Mouse (Mus musculus) Patski (cell line): ENCODE data around the gene Vmn1r80. TPM values are rescaled to one million over a fixed set of nuclear protein-coding genes. Genes with fewer than 3 reads are reported as not detected.
"Not testable (repeated sequence)": the region's sequence is repeated elsewhere in the genome, so short reads cannot be mapped to it uniquely, and the experiment has no call there.

Source experiments
- ATAC-seq: fragments of 100-300 bp; one replicate; pipeline ENCODE4 v1.8.0; 2021
- CTCF ChIA-PET: fragments of 350-600 bp; sonication (Branson Sonifier 250); formaldehyde crosslinking; loops from one replicate; lab custom pipeline; 2022; ENCODE audit warnings: inconsistent platforms; lab: Charles Lee
- POLR2A ChIA-PET: fragments of 350-600 bp; sonication (Branson Sonifier 250); formaldehyde crosslinking; loops from one replicate; lab custom pipeline; 2022; ENCODE audit warnings: antibody characterized with exemption, inconsistent platforms; lab: Charles Lee
- DNase-seq: peaks from one replicate; pipeline ENCODE4 v3.0.0-alpha.2; 2011; ENCODE audit warnings: low read depth, low spot score
- H3K27me3 ChIP-seq: fragments of 371-371 bp; one replicate; pipeline ENCODE4 v1.5.1; 2021
- CTCF ChIP-seq: fragments of 100-300 bp; IDR thresholded peaks from one replicate; pipeline ENCODE4 v1.5.1; 2021
- in situ Hi-C: fragments of 300-500 bp; cut with MboI; formaldehyde crosslinking; loops from 3 replicates; pipeline ENCODE4 v1.11.1; 2018; ENCODE audit warnings: low pct_unique_long_range_greater_than_20kb, mixed read lengths
- polyA plus RNA-seq: library from polyadenylated mRNA; unstranded; gene quantifications from one replicate; pipeline ENCODE4 v1.2.3, GENCODE M21; 2021

Vmn1r80 gene
- polyA plus RNA-seq: not detected

GRCm38 (mm10) chr7:12188986-12189385, at the start of gene Vmn1r80:
Gene Vmn1r80, plus strand, starts transcription at chr7:12189286.
- in situ Hi-C loops: no loop called here
- ATAC-seq: no peak
- DNase-seq: no peak
- CTCF ChIA-PET: no interaction called here
- POLR2A ChIA-PET: no interaction called here
- no peaks in the 10 kb centered on the region for H3K27me3 ChIP-seq
- TF ChIP-seq CTCF: no peak

- CTCF ChIA-PET: interaction anchor here (1.8 kb wide), 1 partner anchor 15 kb away, joined by 5 read pairs; no protein-coding TSS in a partner anchor
- no peaks in the 10 kb centered on the region for H3K27me3 ChIP-seq
- POLR2A ChIA-PET: no interaction called here
- in situ Hi-C loops: no loop called here
- TF ChIP-seq CTCF: no peak
- no peak for DNase-seq
- peak; percentile 33 for ATAC-seq
Measured at GRCm38 (mm10) chr7:12149957-12150356, 39.1 kb upstream of the Vmn1r80 start, which contains the start of gene Vmn1r78. Gene Vmn1r78, plus strand, starts transcription at chr7:12150257.

GRCm38 (mm10) chr7:12156463-12156862, 32.6 kb upstream of the Vmn1r80 start:
- H3K27me3 ChIP-seq, ATAC-seq, DNase-seq, POLR2A ChIA-PET, CTCF ChIA-PET, in situ Hi-C loops: not testable (repeated sequence)

- ATAC-seq, POLR2A ChIA-PET, CTCF ChIA-PET, in situ Hi-C loops, DNase-seq, H3K27me3 ChIP-seq: not testable (repeated sequence)
Measured at GRCm38 (mm10) chr7:12170979-12171378, 18.1 kb upstream of the Vmn1r80 start, which contains the start of gene Vmn1r79. Gene Vmn1r79, plus strand, starts transcription at chr7:12171279.

- in situ Hi-C loops, ATAC-seq, CTCF ChIA-PET, POLR2A ChIA-PET, H3K27me3 ChIP-seq, DNase-seq: not testable (repeated sequence)
Measured at GRCm38 (mm10) chr7:12172926-12173325, 16.2 kb upstream of the Vmn1r80 start.

- ChIA-PET POLR2A (no interaction called here), CTCF (no interaction called here)
- in situ Hi-C loops: no loop called here
- no peak for TF ChIP-seq CTCF
- ATAC-seq (no peak), DNase-seq (no peak)
- no peaks in the 10 kb centered on the region for H3K27me3 ChIP-seq
Measured at GRCm38 (mm10) chr7:12204141-12204540, 15.1 kb downstream of the Vmn1r80 start.

Other genes with a start within 250 kb of the Vmn1r80 start
- not detected for gene Vmn1r77, start 152.5 kb upstream of the Vmn1r80 start, polyA plus RNA-seq
- gene Vmn1r78, start 39.0 kb upstream of the Vmn1r80 start, polyA plus RNA-seq: not detected
- gene Vmn1r79, start 18.0 kb upstream of the Vmn1r80 start, polyA plus RNA-seq: 0.06 TPM
- gene Vmn1r81, start 79.0 kb downstream of the Vmn1r80 start, polyA plus RNA-seq: under 0.01 TPM
- gene Vmn1r82, start 111.1 kb downstream of the Vmn1r80 start, polyA plus RNA-seq: not detected
- gene Vmn1r83, start 140.2 kb downstream of the Vmn1r80 start, polyA plus RNA-seq: not detected
- gene Vmn1r84, start 180.0 kb downstream of the Vmn1r80 start, polyA plus RNA-seq: not detected
- 2.6 TPM for gene Zfp551, start 233.5 kb downstream of the Vmn1r80 start, polyA plus RNA-seq